20 mouse cellular contexts compared by ENCODE assay signal in the genomic region with DNA sequence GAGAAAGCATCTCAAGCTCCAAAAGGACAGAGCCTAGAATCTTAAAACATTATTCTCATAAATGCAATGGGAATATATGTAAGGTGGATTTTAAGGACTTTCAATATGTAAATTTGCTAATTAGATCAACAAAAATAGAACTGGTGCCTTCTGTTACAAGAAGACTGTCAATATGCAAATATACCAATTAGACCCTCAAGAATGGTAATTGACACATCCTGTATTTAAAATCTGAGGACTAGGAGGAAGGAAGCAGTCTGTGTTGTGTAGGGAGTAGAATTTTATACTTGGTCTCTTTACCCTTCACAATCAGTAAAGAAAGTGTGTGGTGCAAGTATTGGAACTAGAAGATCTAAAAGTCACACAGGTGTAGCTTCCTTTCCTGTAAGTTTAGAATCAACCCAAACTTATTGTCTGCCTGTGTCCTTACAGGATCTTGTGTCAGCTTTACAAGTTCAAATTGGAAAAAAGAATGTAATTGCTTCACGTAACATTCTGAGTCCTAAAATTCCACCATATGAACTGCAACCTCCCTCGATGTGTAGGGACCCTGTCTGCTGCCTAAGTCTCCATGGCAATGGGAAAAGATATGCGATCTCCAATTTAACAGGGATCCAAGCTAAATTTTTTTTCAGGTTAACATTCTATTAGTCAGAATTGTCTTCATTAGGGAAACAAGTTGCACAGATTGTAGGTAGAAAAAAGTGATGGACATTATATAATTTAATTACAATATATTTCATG.
A peak's percentile ranks its signal among the peaks of the same experiment; 100 is the strongest.
DNase-seq lines count a peak whose midpoint lies in the region; ATAC-seq and TF ChIP-seq lines count a peak whose summit lies in the region.
"Had no signal": no experiment of that assay in that cellular context is flagged by ENCODE, and none has a peak within 500 bp of the region (broad histone marks: within the 10 kb centered on the region; RNA-seq: fewer than 3 reads in every experiment).

No protein-coding gene starts in this region.

- H3K27ac ChIP-seq in forebrain, embryonic 12.5 days, result no peak overlapping the region
- H3K27ac ChIP-seq in forebrain, embryonic 14.5 days (ENCODE audit: low read depth, low read length), result 0 out of 2 replicates have a peak overlapping the region, but pooled peaks have one; percentile 5
- H3K27ac ChIP-seq in forebrain, embryonic 16.5 days (ENCODE audit: low read length), result peak overlapping the region; percentile 35; the same call in 1 of the 2 replicates
- H3K27ac ChIP-seq: embryonic facial prominence, embryonic 13.5 days; embryonic facial prominence, embryonic 15.5 days had no signal

- H3K4me2 ChIP-seq in forebrain, embryonic 12.5 days, result no peak overlapping the region
- H3K4me2 ChIP-seq in forebrain, embryonic 14.5 days (ENCODE audit: low read length), result no peak overlapping the region
- H3K4me2 ChIP-seq in forebrain, embryonic 16.5 days (ENCODE audit: low read length), result no peak overlapping the region
- H3K4me2 ChIP-seq: embryonic facial prominence, embryonic 13.5 days; embryonic facial prominence, embryonic 15.5 days had no signal

- H3K4me1 ChIP-seq in forebrain, embryonic 12.5 days, result no peaks in the 10 kb centered on the region
- H3K4me1 ChIP-seq in forebrain, embryonic 14.5 days (ENCODE audit: control insufficient read depth, insufficient read depth, low read length), result no peaks in the 10 kb centered on the region
- H3K4me1 ChIP-seq in forebrain, embryonic 16.5 days (replicated peaks; ENCODE audit: control insufficient read depth, insufficient read depth, low read length), result no peaks in the 10 kb centered on the region
- H3K4me1 ChIP-seq: embryonic facial prominence, embryonic 13.5 days; embryonic facial prominence, embryonic 15.5 days had no signal

- intact Hi-C loops in gastrocnemius, postnatal 36 days (cut with DNase I), result no loop called here

- H3K27me3 ChIP-seq in forebrain, embryonic 12.5 days, result no peaks in the 10 kb centered on the region
- no peaks in the 10 kb centered on the region for H3K27me3 ChIP-seq in forebrain, embryonic 14.5 days (replicated peaks; ENCODE audit: control insufficient read depth, insufficient read depth, low read length)
- H3K27me3 ChIP-seq in forebrain, embryonic 16.5 days (replicated peaks; ENCODE audit: control insufficient read depth, insufficient read depth, low read length), result no peaks in the 10 kb centered on the region
- H3K27me3 ChIP-seq: embryonic facial prominence, embryonic 13.5 days; embryonic facial prominence, embryonic 15.5 days had no signal

- no peak overlapping the region for H3K4me3 ChIP-seq in forebrain, embryonic 12.5 days (replicated peaks)
- no peak overlapping the region for H3K4me3 ChIP-seq in forebrain, embryonic 14.5 days (ENCODE audit: low read depth, low read length)
- H3K4me3 ChIP-seq in forebrain, embryonic 16.5 days (replicated peaks; ENCODE audit: low read length), result no peak overlapping the region
- H3K4me3 ChIP-seq: embryonic facial prominence, embryonic 13.5 days; embryonic facial prominence, embryonic 15.5 days; erythroblast, embryonic 14.5 days had no signal

- TF ChIP-seq POLR2A in brain, embryonic 14.5 days (IDR thresholded peaks at IDR 0.05; ENCODE audit: borderline replicate concordance, extremely low read depth, insufficient read depth, insufficient read length, poor library complexity, severe bottlenecking), result no peak

- WGBS in forebrain, embryonic 12.5 days, result 74% methylated on average over 3 of the region's 3 CpGs
- WGBS in forebrain, embryonic 14.5 days, result 53% methylated on average over 3 of the region's 3 CpGs
- 57% methylated on average over 3 of the region's 3 CpGs for WGBS in forebrain, embryonic 16.5 days

- peak; percentile 36; the same call in 1 of the 2 replicates for ATAC-seq in forebrain, embryonic 12.5 days (ENCODE audit: low FRiP score)
- peak; percentile 93 for ATAC-seq in forebrain, embryonic 14.5 days
- ATAC-seq in forebrain, embryonic 16.5 days, result peak; percentile 93

- H3K9ac ChIP-seq in forebrain, embryonic 12.5 days, result no peak overlapping the region
- H3K9ac ChIP-seq in forebrain, embryonic 14.5 days (ENCODE audit: low read length), result no peak overlapping the region
- no peak overlapping the region for H3K9ac ChIP-seq in forebrain, embryonic 16.5 days (replicated peaks; ENCODE audit: low read depth, low read length)
- H3K9ac ChIP-seq: embryonic facial prominence, embryonic 13.5 days; embryonic facial prominence, embryonic 15.5 days had no signal

- H3K9me3 ChIP-seq in forebrain, embryonic 12.5 days, result no peaks in the 10 kb centered on the region
- H3K9me3 ChIP-seq in forebrain, embryonic 14.5 days (replicated peaks; ENCODE audit: control insufficient read depth, low read length), result no peaks in the 10 kb centered on the region
- no peaks in the 10 kb centered on the region for H3K9me3 ChIP-seq in forebrain, embryonic 16.5 days (ENCODE audit: control insufficient read depth, low read length)
- H3K9me3 ChIP-seq: embryonic facial prominence, embryonic 13.5 days; embryonic facial prominence, embryonic 15.5 days had no signal

- TF ChIP-seq CTCF in brain, embryonic 14.5 days (IDR thresholded peaks at IDR 0.05; ENCODE audit: borderline replicate concordance, extremely low read depth, insufficient read depth, insufficient read length), result no peak

- peak; percentile 66 for DNase-seq in brain, embryonic 14.5 days (ENCODE audit: low read depth)
- peak; percentile 59 for DNase-seq in forebrain, embryonic 14.5 days (ENCODE audit: low spot score)
- no peak for DNase-seq in right cerebral cortex, postnatal 36 days (ENCODE audit: low spot score in 2 of 2)
- no peak for DNase-seq in gastrocnemius, postnatal 36 days
- DNase-seq in urinary bladder, postnatal 25 days (ENCODE audit: low spot score), result no peak
- no peak for DNase-seq in cerebellum, adult 11-12 months
- DNase-seq: adrenal gland, adult 2 months; adrenal gland, postnatal 10 days; adrenal gland, postnatal 25 days; cerebellum, adult 18-20 months; cerebellum, adult 8-10 months; cerebellum, adult 9-11 months; cerebellum, postnatal 14 days; cerebellum, postnatal 36 days; embryo, embryonic 11 days had no signal

- no peaks in the 10 kb centered on the region for H3K36me3 ChIP-seq in forebrain, embryonic 12.5 days (replicated peaks)
- H3K36me3 ChIP-seq in forebrain, embryonic 14.5 days (ENCODE audit: control insufficient read depth, insufficient read depth, low read length), result no peaks in the 10 kb centered on the region
- no peaks in the 10 kb centered on the region for H3K36me3 ChIP-seq in forebrain, embryonic 16.5 days (ENCODE audit: control insufficient read depth, insufficient read depth)
- H3K36me3 ChIP-seq: embryonic facial prominence, embryonic 13.5 days; embryonic facial prominence, embryonic 15.5 days had no signal

Comparison
In these comparisons a context has a peak if more than half of its experiments do, and no peak if none do; other contexts are left out.
1. DNase-seq: peak in brain, embryonic 14.5 days (single experiment) and forebrain, embryonic 14.5 days (single experiment); none in right cerebral cortex, postnatal 36 days (0 of 2), gastrocnemius, postnatal 36 days (0 of 2), urinary bladder, postnatal 25 days (single experiment) and cerebellum, adult 11-12 months (single experiment).
2. ATAC-seq: peak in every context shown above with its lines; median percentile 93 in forebrain, embryonic 14.5 days; 93 in forebrain, embryonic 16.5 days; 36 in forebrain, embryonic 12.5 days.